Mouse (Mus musculus) retina, postnatal 7 days (tissue): Measurements from ENCODE around the gene Sbno2.

Source experiments
- DNase-seq: peaks from one replicate; pipeline ENCODE4 v3.0.0-alpha.2; 2012; ENCODE audit warnings: low read depth, low spot score

Sbno2 gene

GRCm38 (mm10) chr10:80017771-80018170, 87.6 kb downstream of the Sbno2 start:
- no peak for DNase-seq

- no peak for DNase-seq
Measured at GRCm38 (mm10) chr10:80017361-80017760, 88.0 kb downstream of the Sbno2 start.

- DNase-seq = no peak
Measured at GRCm38 (mm10) chr10:80016931-80017330, 88.4 kb downstream of the Sbno2 start.

GRCm38 (mm10) chr10:80016511-80016910, 88.9 kb downstream of the Sbno2 start, which contains the start of gene Arhgap45:
Gene Arhgap45 (plus strand): TSS chr10:80016653.
- DNase-seq = no peak

GRCm38 (mm10) chr10:80015583-80015982, 89.8 kb downstream of the Sbno2 start:
- DNase-seq = no peak

GRCm38 (mm10) chr10:80014484-80015290, 90.7 kb downstream of the Sbno2 start:
- DNase-seq = no peak

- DNase-seq = no peak
Measured at GRCm38 (mm10) chr10:80013609-80014008, 91.8 kb downstream of the Sbno2 start.

GRCm38 (mm10) chr10:80011740-80012139, 93.6 kb downstream of the Sbno2 start:
- no peak for DNase-seq
